Mouse (Mus musculus): ENCODE results near the gene Mrps18a. TPM values are rescaled to one million over a fixed set of nuclear protein-coding genes. Genes with fewer than 3 reads are reported as not detected.

Gene Mrps18a
- polyA plus RNA-seq, 1 experiment = 82.8 TPM

- DNase-seq (ENCODE audit: low read depth) = no peak
- TF ChIP-seq CTCF (IDR thresholded peaks at IDR 0.05; ENCODE audit: borderline replicate concordance, extremely low read depth, insufficient read depth, insufficient read length) (no peak), POLR2A (IDR thresholded peaks at IDR 0.05; ENCODE audit: borderline replicate concordance, extremely low read depth, insufficient read depth, insufficient read length, poor library complexity, severe bottlenecking) (no peak)
These were observed 53.5 kb downstream of the Mrps18a start for GRCm38 (mm10) chr17:46164301-46164700.

GRCm38 (mm10) chr17:46164791-46165190, 54.0 kb downstream of the Mrps18a start:
- TF ChIP-seq CTCF (IDR thresholded peaks at IDR 0.05; ENCODE audit: borderline replicate concordance, extremely low read depth, insufficient read depth, insufficient read length) = no peak
- no peak for TF ChIP-seq POLR2A (IDR thresholded peaks at IDR 0.05; ENCODE audit: borderline replicate concordance, extremely low read depth, insufficient read depth, insufficient read length, poor library complexity, severe bottlenecking)
- no peak for DNase-seq (ENCODE audit: low read depth)

GRCm38 (mm10) chr17:46165460-46165859, 54.7 kb downstream of the Mrps18a start:
- DNase-seq (ENCODE audit: low read depth) = no peak
- TF ChIP-seq POLR2A (IDR thresholded peaks at IDR 0.05; ENCODE audit: borderline replicate concordance, extremely low read depth, insufficient read depth, insufficient read length, poor library complexity, severe bottlenecking) (no peak), CTCF (IDR thresholded peaks at IDR 0.05; ENCODE audit: borderline replicate concordance, extremely low read depth, insufficient read depth, insufficient read length) (no peak)

- no peak for DNase-seq (ENCODE audit: low read depth)
These were observed 55.5 kb downstream of the Mrps18a start for GRCm38 (mm10) chr17:46166270-46166669.

GRCm38 (mm10) chr17:46167014-46167413, 56.2 kb downstream of the Mrps18a start:
- TF ChIP-seq CTCF (IDR thresholded peaks at IDR 0.05; ENCODE audit: borderline replicate concordance, extremely low read depth, insufficient read depth, insufficient read length) (peak; percentile 19; the same call in 1 of the 2 replicates), POLR2A (IDR thresholded peaks at IDR 0.05; ENCODE audit: borderline replicate concordance, extremely low read depth, insufficient read depth, insufficient read length, poor library complexity, severe bottlenecking) (no peak)
- peak; percentile 29 for DNase-seq (ENCODE audit: low read depth)

More at GRCm38 (mm10) chr17:46166270-46166669, 55.5 kb downstream of the Mrps18a start:
- TF ChIP-seq POLR2A (IDR thresholded peaks at IDR 0.05; ENCODE audit: borderline replicate concordance, extremely low read depth, insufficient read depth, insufficient read length, poor library complexity, severe bottlenecking) (no peak), CTCF (IDR thresholded peaks at IDR 0.05; ENCODE audit: borderline replicate concordance, extremely low read depth, insufficient read depth, insufficient read length) (no peak)

GRCm38 (mm10) chr17:46168318-46168717, 57.5 kb downstream of the Mrps18a start:
- TF ChIP-seq POLR2A (IDR thresholded peaks at IDR 0.05; ENCODE audit: borderline replicate concordance, extremely low read depth, insufficient read depth, insufficient read length, poor library complexity, severe bottlenecking) (no peak), CTCF (IDR thresholded peaks at IDR 0.05; ENCODE audit: borderline replicate concordance, extremely low read depth, insufficient read depth, insufficient read length) (no peak)
- DNase-seq (ENCODE audit: low read depth) = no peak

- no peak for TF ChIP-seq POLR2A (IDR thresholded peaks at IDR 0.05; ENCODE audit: borderline replicate concordance, extremely low read depth, insufficient read depth, insufficient read length, poor library complexity, severe bottlenecking)
- no peak for TF ChIP-seq CTCF (IDR thresholded peaks at IDR 0.05; ENCODE audit: borderline replicate concordance, extremely low read depth, insufficient read depth, insufficient read length)
- DNase-seq (ENCODE audit: low read depth) = no peak
These were observed 58.0 kb downstream of the Mrps18a start for GRCm38 (mm10) chr17:46168768-46169167.

GRCm38 (mm10) chr17:46170538-46170937, 59.8 kb downstream of the Mrps18a start:
- TF ChIP-seq POLR2A (IDR thresholded peaks at IDR 0.05; ENCODE audit: borderline replicate concordance, extremely low read depth, insufficient read depth, insufficient read length, poor library complexity, severe bottlenecking) (no peak), CTCF (IDR thresholded peaks at IDR 0.05; ENCODE audit: borderline replicate concordance, extremely low read depth, insufficient read depth, insufficient read length) (peak; percentile 63; the same call in 1 of the 2 replicates)
- DNase-seq (ENCODE audit: low read depth) = peak; percentile 64

Other genes starting within 250 kb of the Mrps18a start
- gene Vegfa, start 78.6 kb upstream of the Mrps18a start, polyA plus RNA-seq (2012; rRNA removed) = 168 and 204 TPM in 2 replicates
- 32.5 and 35.7 TPM in 2 replicates for gene Rsph9, start 33.2 kb downstream of the Mrps18a start, polyA plus RNA-seq (2012; rRNA removed)
- 20.4 and 28.4 TPM in 2 replicates for gene Mad2l1bp, start 42.6 kb downstream of the Mrps18a start, polyA plus RNA-seq (2012; rRNA removed)
- gene Gtpbp2, start 50.0 kb downstream of the Mrps18a start, polyA plus RNA-seq (2012; rRNA removed) = 169 and 209 TPM in 2 replicates
- 10.8 and 11.0 TPM in 2 replicates for gene Polh, start 91.7 kb downstream of the Mrps18a start, polyA plus RNA-seq (2012; rRNA removed)
- gene Xpo5, start 91.8 kb downstream of the Mrps18a start, polyA plus RNA-seq (2012; rRNA removed) = 57.0 and 58.5 TPM in 2 replicates
- gene Polr1c, start 137.1 kb downstream of the Mrps18a start, polyA plus RNA-seq (2012; rRNA removed) = 98.2 and 137 TPM in 2 replicates
- 84.0 and 96.8 TPM in 2 replicates for gene Yipf3, start 137.1 kb downstream of the Mrps18a start, polyA plus RNA-seq (2012; rRNA removed)
- 31.1 and 31.9 TPM in 2 replicates for gene Lrrc73, start 142.5 kb downstream of the Mrps18a start, polyA plus RNA-seq (2012; rRNA removed)
- 58.8 and 77.3 TPM in 2 replicates for gene Tjap1, start 172.0 kb downstream of the Mrps18a start, polyA plus RNA-seq (2012; rRNA removed)
- 93.3 and 114 TPM in 2 replicates for gene Dlk2, start 186.4 kb downstream of the Mrps18a start, polyA plus RNA-seq (2012; rRNA removed)
- 17.5 and 20.9 TPM in 2 replicates for gene Abcc10, start 217.4 kb downstream of the Mrps18a start, polyA plus RNA-seq (2012; rRNA removed)